Mouse (Mus musculus): ENCODE data around the gene Slc35f6.
"Not testable (repeated sequence)": the region's sequence is repeated elsewhere in the genome, so short reads cannot be mapped to it uniquely, and the experiment has no call there.

Gene Slc35f6

DNA sequence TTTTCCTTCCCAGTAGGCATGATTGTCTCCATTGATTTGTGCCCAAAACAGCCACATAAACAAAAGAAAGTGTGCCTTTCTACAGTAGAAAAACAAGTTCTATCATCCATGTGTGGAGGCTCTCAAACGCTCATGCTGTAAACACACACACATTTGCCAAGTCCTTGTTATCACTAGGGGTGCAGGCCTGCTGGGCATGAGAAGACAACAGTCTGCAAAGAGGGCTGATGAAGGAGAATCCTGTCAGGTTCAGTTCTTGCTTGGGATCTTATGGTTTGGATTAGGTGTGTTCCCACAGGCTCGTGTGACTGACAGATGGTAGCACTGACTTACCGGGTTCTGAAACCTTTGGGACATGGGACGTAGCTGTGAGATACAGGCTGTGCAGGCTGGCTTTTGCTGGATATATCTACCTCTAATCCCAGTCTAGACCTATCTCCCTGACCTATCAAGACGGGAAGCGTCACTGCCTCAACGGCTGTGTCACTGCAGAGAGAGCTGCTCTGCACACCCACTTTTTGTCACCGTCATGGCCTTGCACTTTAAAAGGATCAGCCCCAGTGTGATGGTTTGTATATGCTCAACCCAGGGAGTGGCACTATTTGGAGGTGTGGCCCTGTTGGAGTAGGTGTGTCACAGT, 52.7 kb downstream of the Slc35f6 start:
- no peak for DNase-seq (ENCODE audit: low spot score in 2 of 2)

DNA sequence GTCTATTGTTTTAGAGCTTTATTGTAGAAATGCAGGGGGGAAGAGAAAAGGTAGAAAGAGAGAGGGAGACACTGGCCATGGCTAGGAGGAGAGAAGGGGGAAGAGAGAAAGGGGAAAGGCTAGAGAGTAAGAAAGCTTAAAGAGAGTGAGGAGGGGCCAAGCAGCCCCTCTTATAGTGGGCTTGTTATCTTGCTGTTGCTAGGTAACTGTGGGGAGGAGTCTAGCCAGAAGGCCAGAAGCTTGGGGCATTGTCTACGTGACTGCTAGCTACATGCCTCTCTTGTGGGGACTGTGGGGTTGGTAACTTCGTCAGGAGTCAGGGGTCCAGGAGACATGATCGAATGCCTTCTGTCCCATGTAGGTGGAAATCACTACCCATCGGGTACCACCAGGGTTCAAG, 53.6 kb downstream of the Slc35f6 start:
- not testable (repeated sequence) for DNase-seq (ENCODE audit: low spot score in 2 of 2)

DNA sequence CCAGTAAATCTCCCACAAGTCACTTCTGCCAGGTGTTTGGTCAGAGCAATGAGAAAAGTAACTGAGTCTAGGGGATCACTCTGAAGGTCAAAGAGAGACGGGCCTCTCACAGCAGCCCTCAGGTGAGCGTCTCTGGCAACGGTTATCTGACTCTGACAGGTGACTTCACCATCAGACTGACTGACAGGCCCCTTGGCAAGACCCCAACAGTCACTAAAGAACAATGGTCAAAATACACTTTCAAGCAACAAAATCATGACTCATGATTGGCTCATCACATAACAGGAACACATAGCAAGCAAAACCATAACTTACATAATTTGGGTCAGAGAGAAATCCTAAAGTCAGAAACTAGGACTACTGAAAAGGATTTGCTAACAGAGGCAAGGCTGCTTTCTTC, 54.1 kb downstream of the Slc35f6 start:
- DNase-seq (ENCODE audit: low spot score in 2 of 2) = no peak

All from cerebellum, postnatal 4 days (tissue).